Mouse (Mus musculus) B cell, adult 2 months (primary cell): Measurements from ENCODE around the gene Cntnap4.
"Not testable (repeated sequence)": the region's sequence is repeated elsewhere in the genome, so short reads cannot be mapped to it uniquely, and the experiment has no call there.

Experiments used
- DNase-seq, 2 experiments: peaks; one replicate each; pipeline ENCODE4 v3.0.0; 2022

The Cntnap4 gene

DNA sequence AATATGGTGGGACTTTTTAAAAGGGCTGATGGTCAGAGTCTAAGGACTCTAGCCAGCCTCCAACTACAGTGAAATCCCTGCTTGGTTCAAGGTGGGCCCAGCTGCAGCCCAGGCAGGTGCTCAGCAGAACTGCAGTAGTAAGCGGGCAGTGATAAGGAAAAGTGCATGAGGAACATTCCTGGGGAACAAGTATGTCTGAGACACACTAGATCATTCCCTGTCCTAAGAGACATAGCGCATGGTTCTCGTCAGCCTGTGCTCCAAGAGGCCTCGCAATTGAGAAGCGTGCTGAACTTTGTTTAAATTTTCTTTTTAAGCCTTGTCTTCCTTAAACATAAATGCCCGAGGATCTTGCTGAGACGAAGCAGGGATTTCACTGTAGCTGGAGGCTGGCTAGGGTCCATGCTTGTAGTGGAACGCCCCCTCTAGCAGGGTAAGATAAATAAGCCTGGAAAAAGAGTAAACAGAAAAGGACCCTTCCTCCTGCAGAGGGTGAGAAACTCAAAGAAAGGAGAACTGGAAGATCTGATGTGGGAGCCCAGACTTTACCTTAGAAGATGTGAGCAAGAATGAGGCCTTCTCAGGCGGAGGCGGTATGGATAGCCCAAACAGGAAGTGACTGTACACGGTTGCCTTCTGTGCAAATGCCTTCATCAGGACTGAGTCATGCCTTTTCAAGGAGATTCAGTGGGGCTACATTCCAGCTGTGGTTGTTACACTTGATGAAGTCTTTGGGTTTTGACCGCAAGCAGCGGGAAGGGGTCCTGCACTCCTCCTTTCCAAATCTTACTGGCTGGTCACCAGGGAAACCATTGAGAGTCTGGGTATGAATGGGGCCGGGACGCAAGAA is 161.0 kb downstream of the Cntnap4 start:
- no peak for DNase-seq

DNA sequence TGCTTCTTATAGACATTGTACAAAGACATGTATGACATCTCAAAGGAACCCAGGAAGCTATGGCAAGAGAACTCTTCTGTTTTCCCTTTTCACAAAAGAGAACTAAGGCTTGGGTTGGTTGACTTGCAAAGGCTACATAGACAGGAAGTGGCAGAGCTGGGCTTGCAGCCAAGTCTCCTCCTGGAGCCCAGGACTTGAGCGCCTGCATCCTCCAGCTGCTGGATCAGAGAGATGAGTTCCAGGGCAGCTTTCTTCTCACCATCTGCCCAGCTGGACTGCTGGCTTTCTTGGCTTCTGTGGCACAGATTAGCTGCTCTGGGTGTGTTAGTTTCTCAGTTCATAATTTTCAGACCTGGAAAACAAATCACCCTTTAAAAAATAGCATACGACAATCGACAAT is 165.7 kb downstream of the Cntnap4 start:
- no peak for DNase-seq

DNA sequence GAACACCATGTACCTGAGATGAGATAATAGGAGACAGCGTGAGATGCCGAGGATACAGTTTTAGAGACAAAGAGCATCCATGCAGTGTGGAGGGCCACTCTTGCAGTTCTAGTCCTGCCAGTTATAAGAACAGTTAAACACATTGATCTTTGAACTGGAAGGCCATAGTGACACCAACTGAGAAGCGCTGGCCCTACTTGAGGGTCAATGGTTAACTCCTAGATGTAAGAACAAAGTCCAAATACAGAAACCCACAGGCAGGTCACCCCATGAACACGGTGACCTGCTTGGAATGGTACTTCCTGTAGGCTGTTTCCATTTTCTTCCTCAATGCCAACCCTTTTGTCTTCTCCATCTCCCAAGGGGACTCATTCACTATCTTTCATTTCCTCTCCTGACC is 173.5 kb downstream of the Cntnap4 start:
- DNase-seq: no peak

DNA sequence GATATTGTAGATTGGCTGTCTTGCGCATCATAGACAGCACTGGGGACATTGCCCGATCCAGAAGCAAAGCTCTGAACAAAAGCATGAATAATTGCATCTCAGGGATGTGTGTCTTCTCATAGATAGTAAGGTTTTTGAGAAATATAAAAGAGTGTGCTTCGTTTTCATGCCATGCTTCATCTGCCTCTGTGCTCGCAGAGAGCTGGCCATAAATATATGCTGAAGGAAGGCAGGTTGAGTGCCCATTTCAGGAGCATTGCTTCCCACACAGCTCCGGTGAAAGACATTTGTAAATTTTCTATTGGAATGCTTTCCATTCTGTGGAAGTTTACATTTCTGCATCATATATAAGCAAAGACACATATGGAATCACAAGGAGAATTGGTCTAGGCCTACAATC is 177.5 kb downstream of the Cntnap4 start:
- no peak for DNase-seq

DNA sequence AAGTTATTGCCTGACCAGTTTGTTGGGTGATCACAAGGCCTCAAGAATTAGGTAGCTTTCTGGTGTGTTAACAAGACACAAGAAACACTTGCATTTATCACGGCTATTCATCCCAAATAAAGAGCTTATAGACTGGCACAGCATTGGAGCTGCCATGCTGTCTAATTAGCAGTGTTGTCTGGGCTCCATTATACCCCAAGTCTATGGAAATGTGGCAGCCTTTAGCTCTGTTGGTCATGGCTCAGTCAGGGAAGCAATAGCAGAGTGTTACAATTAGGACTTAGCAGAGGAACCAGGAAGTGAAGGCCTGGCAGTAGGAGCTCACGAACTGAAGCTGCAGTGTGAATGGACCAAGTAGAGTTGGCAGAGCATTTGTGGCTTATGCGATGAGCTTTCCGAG is 185.3 kb downstream of the Cntnap4 start:
- DNase-seq: no peak

DNA sequence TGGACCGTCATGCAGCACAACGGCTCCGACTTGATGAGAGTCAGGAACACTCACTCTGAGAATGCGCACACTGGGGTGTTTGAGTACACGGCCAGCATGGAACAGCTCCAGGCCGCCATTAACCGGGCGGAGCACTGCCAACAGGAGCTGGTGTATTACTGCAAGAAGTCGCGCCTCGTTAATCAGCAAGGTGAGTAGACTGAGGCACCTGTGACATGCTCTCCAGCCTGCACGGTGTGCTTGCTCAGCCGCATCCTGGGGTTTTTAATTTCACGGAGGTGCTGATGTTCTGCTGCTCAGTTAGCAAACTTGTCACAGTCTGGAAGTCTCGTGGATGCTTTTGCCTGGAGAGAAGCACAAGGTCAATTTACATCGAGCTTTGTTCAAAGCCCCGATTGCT is 233.2 kb downstream of the Cntnap4 start:
- no peak for DNase-seq

GRCm38 (mm10) chr8:112809382-112809781 is 239.5 kb downstream of the Cntnap4 start:
- no peak for DNase-seq

- DNase-seq: no peak
Observed at GRCm38 (mm10) chr8:112841057-112841456, 271.2 kb downstream of the Cntnap4 start.

GRCm38 (mm10) chr8:112849541-112849940 is 279.7 kb downstream of the Cntnap4 start:
- not testable (repeated sequence) for DNase-seq

GRCm38 (mm10) chr8:112906458-112907112 is 336.7 kb downstream of the Cntnap4 start:
- no peak for DNase-seq

DNA sequence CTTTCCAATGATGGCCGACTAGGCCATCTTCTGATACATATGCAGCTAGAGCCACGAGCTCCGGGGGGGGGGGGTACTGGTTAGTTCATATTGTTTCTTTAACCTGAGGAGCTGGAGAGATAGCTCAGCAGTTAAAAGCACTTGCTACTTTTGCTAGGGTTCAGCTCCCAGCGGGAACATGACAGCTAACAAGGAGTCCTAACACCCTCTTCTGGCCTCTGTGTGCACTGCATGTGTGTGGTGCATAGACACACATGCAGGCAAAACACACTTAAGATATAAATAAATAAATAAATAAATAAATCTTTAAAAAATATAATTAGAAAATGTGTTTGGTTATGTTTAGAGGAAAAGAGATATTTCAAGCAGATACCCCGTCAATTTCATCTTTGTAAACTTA is 339.7 kb downstream of the Cntnap4 start:
- DNase-seq: no peak

DNA sequence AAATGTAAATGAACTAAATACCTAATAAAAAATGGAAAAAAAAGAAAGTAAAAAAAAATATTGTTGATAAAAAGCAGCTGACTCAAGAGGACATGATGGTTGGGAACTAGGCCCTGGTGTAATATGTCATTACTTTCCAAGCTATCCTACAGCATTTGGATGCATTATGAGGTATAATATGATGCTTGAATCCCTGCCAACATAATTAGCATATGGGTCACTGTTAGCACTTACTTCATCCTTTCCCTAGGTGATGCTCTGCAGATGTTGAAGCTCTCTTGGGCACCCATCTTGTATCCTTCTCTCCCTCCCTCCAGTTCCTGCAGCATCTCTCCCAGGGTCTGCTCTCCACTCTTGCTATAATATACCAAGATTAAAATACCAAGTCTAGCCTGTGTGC is 341.6 kb downstream of the Cntnap4 start:
- DNase-seq: no peak

GRCm38 (mm10) chr8:112922151-112922550 is 352.3 kb downstream of the Cntnap4 start:
- DNase-seq: no peak

DNA sequence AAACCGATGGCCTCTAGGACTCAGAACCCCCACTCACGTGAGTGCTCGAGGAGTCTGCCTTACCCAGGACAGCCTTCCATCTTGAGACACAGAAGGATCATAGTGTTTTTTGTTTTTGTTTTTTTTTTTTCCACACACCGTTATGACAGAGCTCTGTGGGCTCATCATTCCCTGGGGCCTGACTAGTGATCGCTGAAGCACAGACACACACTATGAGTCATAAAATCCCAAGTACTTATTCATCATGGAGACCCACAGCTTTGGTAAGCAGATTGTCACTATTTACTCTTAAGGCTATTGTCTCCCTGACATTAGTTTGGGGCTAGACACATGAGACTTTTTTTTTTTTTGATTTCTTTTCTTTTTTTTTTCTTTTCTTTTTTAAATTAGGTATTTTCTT is 352.9 kb downstream of the Cntnap4 start:
- DNase-seq: no peak
